Mouse (Mus musculus) embryonic fibroblast, embryonic 13.5 days (primary cell): ENCODE results near the gene Nelfe.

Experiments used
- CTCF ChIP-seq: IDR thresholded peaks from 2 replicates; pipeline ENCODE4 v1.5.1; 2011; ENCODE audit warnings: mild to moderate bottlenecking, control low read depth, low read length, moderate library complexity, borderline replicate concordance; ENCODE audit not compliant: insufficient read depth
- POLR2A ChIP-seq: IDR thresholded peaks from 2 replicates; pipeline ENCODE4 v1.6.1; 2011; ENCODE audit warnings: low read depth, mild to moderate bottlenecking, control low read depth, low read length, moderate library complexity

DNA sequence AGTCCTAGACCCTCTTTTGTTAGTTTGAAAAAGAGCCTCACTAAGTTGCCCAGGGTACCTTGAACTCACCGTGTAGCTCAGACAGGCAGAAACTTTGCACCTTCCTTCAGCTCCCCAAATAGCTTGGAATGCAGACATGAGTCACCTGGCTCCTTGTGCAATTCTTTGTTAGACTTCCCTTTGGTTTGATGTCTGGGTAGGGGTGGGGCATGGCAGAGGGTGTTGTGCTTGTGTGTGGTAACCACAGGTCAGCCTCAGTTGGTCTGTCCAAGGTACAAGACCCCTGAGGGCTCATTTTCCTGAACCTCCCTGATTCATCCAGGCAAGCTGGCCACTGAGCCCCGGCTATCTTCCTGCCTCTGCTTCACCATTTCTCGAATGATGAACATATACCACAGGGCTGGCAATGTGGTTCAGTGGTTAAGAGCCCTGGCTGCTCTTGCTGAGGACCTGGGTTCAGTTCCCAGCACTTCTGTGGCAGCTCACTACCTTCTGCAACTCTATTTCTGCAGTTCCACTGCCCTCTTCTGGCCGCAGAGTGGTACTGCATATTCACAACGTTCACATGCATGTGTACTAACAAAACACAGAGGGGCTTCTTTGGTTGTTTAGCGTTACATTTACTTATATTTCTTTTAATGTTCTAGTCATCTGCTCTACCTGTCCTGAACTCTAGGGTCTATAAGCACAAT is 45.2 kb upstream of the Nelfe start:
- TF ChIP-seq POLR2A (no peak), CTCF (no peak)
